Mouse (Mus musculus): ENCODE measurements at regions not wholly inside any gene's neighbourhood (a gene's known extent, or its start where the extent isn't known, plus 50 kb on each side); places are given as distances from the start of the nearest gene placed in this dataset.

- TF ChIP-seq CTCF (IDR thresholded peaks at IDR 0.05; ENCODE audit: low read depth) (no peak), EP300 (IDR thresholded peaks at IDR 0.05; ENCODE audit: low read depth) (no peak)
Measured at GRCm38 (mm10) chr4:34264431-34264830, 214.4 kb upstream of the Spaca1 start.
